Mouse (Mus musculus) spleen, postnatal 36 days (tissue): Measurements from ENCODE around the gene Foxk1.
A peak's percentile ranks its signal among the peaks of the same experiment; 100 is the strongest.

ENCODE experiments used
- DNase-seq, 2 experiments: peaks; one replicate each; pipeline ENCODE4 v3.0.0; 2022; ENCODE audit warnings: low spot score in 2 of 2, mixed read lengths in 1 of 2

Foxk1 gene

GRCm38 (mm10) chr5:142477346-142477745 is 76.0 kb downstream of the Foxk1 start:
- DNase-seq, result no peak

- no peak for DNase-seq
These were observed 76.7 kb downstream of the Foxk1 start for GRCm38 (mm10) chr5:142477866-142478615.

GRCm38 (mm10) chr5:142478829-142479435 is 77.6 kb downstream of the Foxk1 start:
- peak; percentile 22 to 49 for DNase-seq

- DNase-seq, result peak in 1 of 2 experiments; percentile 15
These were observed 81.2 kb downstream of the Foxk1 start for GRCm38 (mm10) chr5:142482512-142482911.

- no peak for DNase-seq
These were observed 82.3 kb downstream of the Foxk1 start for GRCm38 (mm10) chr5:142483581-142483980.

- no peak for DNase-seq
These were observed 85.4 kb downstream of the Foxk1 start for GRCm38 (mm10) chr5:142486654-142487053.

- DNase-seq, result no peak
These were observed 88.8 kb downstream of the Foxk1 start for GRCm38 (mm10) chr5:142489955-142490707.

GRCm38 (mm10) chr5:142493307-142493706 is 92.0 kb downstream of the Foxk1 start:
- no peak for DNase-seq

GRCm38 (mm10) chr5:142495321-142496096 is 94.2 kb downstream of the Foxk1 start:
- no peak for DNase-seq

GRCm38 (mm10) chr5:142498964-142499363 is 97.7 kb downstream of the Foxk1 start:
- DNase-seq, result no peak

- no peak for DNase-seq
These were observed 99.6 kb downstream of the Foxk1 start for GRCm38 (mm10) chr5:142500918-142501317.

- peak; percentile 22 to 29 for DNase-seq
These were observed 101.1 kb downstream of the Foxk1 start for GRCm38 (mm10) chr5:142502414-142502813.

GRCm38 (mm10) chr5:142504175-142504574 is 102.9 kb downstream of the Foxk1 start:
- no peak for DNase-seq

- no peak for DNase-seq
These were observed 104.6 kb downstream of the Foxk1 start for GRCm38 (mm10) chr5:142505695-142506423.

GRCm38 (mm10) chr5:142509141-142510060 is 108.1 kb downstream of the Foxk1 start:
- DNase-seq, result no peak

- no peak for DNase-seq
These were observed 108.7 kb downstream of the Foxk1 start for GRCm38 (mm10) chr5:142510061-142510414.
